Mouse (Mus musculus) testis, adult 2 months (tissue): ENCODE measurements around the gene Fermt3. TPM values are rescaled to one million over a fixed set of nuclear protein-coding genes. Genes with fewer than 3 reads are reported as not detected.
"Not testable (repeated sequence)": the region's sequence is repeated elsewhere in the genome, so short reads cannot be mapped to it uniquely, and the experiment has no call there.

Experiments used
- H3K27ac ChIP-seq: fragments of 200-500 bp; 2 replicates; pipeline ENCODE4 v1.5.1; 2012; ENCODE audit warnings: low read depth, low read length; ENCODE audit not compliant: control insufficient read depth, insufficient read depth
- H3K27me3 ChIP-seq: fragments of 200-500 bp; 2 replicates; pipeline ENCODE4 v1.6.1; 2012; ENCODE audit warnings: mild to moderate bottlenecking, low read length, moderate library complexity; ENCODE audit not compliant: control insufficient read depth, insufficient read depth
- H3K36me3 ChIP-seq: fragments of 200-500 bp; 2 replicates; pipeline ENCODE4 v1.6.1; 2012; ENCODE audit warnings: mild to moderate bottlenecking, low read length; ENCODE audit not compliant: control insufficient read depth, insufficient read depth
- H3K4me1 ChIP-seq: fragments of 200-500 bp; 2 replicates; pipeline ENCODE4 v1.6.1; 2012; ENCODE audit warnings: low read length; ENCODE audit not compliant: control insufficient read depth, insufficient read depth
- H3K4me3 ChIP-seq: fragments of 200-500 bp; 2 replicates; pipeline ENCODE4 v1.5.1; 2012; ENCODE audit warnings: low read depth, mild to moderate bottlenecking, low read length, moderate library complexity, mixed read lengths; ENCODE audit not compliant: control insufficient read depth
- CTCF ChIP-seq: fragments of 200-500 bp; IDR thresholded peaks from 2 replicates; pipeline ENCODE4 v1.5.1; 2012; ENCODE audit warnings: low read depth, mild to moderate bottlenecking, inconsistent platforms, low read length, moderate library complexity; ENCODE audit not compliant: control insufficient read depth, insufficient read depth, insufficient replicate concordance
- POLR2A ChIP-seq: fragments of 200-500 bp; IDR thresholded peaks from 2 replicates; pipeline ENCODE4 v1.6.1; 2012; ENCODE audit warnings: low read depth, mild to moderate bottlenecking, inconsistent platforms, low read length, moderate library complexity; ENCODE audit not compliant: control insufficient read depth
- polyA plus RNA-seq: library from polyadenylated mRNA; depleted of rRNA; stranded (reverse); fragments of >200 nt; gene quantifications from 2 replicates; pipeline ENCODE4 v1.2.3, GENCODE M21; 2012

Gene Fermt3
- polyA plus RNA-seq, 1 experiment = 1.3 TPM

GRCm38 (mm10) chr19:7062110-7062509 is 42.8 kb upstream of the Fermt3 start:
- TF ChIP-seq CTCF = no peak
- no peak for TF ChIP-seq POLR2A
- no peaks in the 10 kb centered on the region for H3K27me3 ChIP-seq
- H3K4me3 ChIP-seq = no peak overlapping the region
- H3K36me3 ChIP-seq = no peaks in the 10 kb centered on the region
- peaks cover 12% of the 10 kb centered on the region for H3K4me1 ChIP-seq
- H3K27ac ChIP-seq = no peak overlapping the region

- H3K4me3 ChIP-seq = peak overlapping the region; percentile 89
- no peaks in the 10 kb centered on the region for H3K27me3 ChIP-seq
- H3K36me3 ChIP-seq = no peaks in the 10 kb centered on the region
- TF ChIP-seq POLR2A = no peak
- no peak for TF ChIP-seq CTCF
- H3K27ac ChIP-seq = no peak overlapping the region
- H3K4me1 ChIP-seq = peaks cover 24% of the 10 kb centered on the region
Observed at GRCm38 (mm10) chr19:7058541-7058940, 39.3 kb upstream of the Fermt3 start.

- Histone ChIP-seq H3K4me3 (peak overlapping the region; percentile 89), H3K27me3 (no peaks in the 10 kb centered on the region), H3K36me3 (no peaks in the 10 kb centered on the region), H3K27ac (peak overlapping the region; percentile 34), H3K4me1 (peaks cover 24% of the 10 kb centered on the region)
- peak; percentile 10; the same call in 1 of the 2 replicates for TF ChIP-seq CTCF
- 0 out of 2 replicates have a peak, but pooled peaks have one; percentile 21 for TF ChIP-seq POLR2A
Observed at GRCm38 (mm10) chr19:7057722-7058207, 38.5 kb upstream of the Fermt3 start.

GRCm38 (mm10) chr19:7057126-7057721 is 38.0 kb upstream of the Fermt3 start:
- TF ChIP-seq POLR2A (no peak), CTCF (no peak)
- no peaks in the 10 kb centered on the region for H3K27me3 ChIP-seq

GRCm38 (mm10) chr19:7056248-7057087 is 37.2 kb upstream of the Fermt3 start, which contains the start of gene Macrod1:
Macrod1 (plus strand) TSS chr19:7056810.
- H3K4me1 ChIP-seq = peaks cover 24% of the 10 kb centered on the region
- H3K36me3 ChIP-seq = no peaks in the 10 kb centered on the region
- peak within 1 kb of the TSS; percentile 34 for H3K27ac ChIP-seq
- no peaks in the 10 kb centered on the region for H3K27me3 ChIP-seq
- TF ChIP-seq CTCF (no peak), POLR2A (peak; percentile 35; the same call in 1 of the 2 replicates)
- peak within 1 kb of the TSS; percentile 89 for H3K4me3 ChIP-seq

More at GRCm38 (mm10) chr19:7057126-7057721, 38.0 kb upstream of the Fermt3 start:
- H3K27ac ChIP-seq = peak overlapping the region; percentile 34
- no peaks in the 10 kb centered on the region for H3K36me3 ChIP-seq
- peaks cover 24% of the 10 kb centered on the region for H3K4me1 ChIP-seq
- H3K4me3 ChIP-seq = peak overlapping the region; percentile 89

- no peaks in the 10 kb centered on the region for H3K27me3 ChIP-seq
- H3K4me1 ChIP-seq = peaks cover 24% of the 10 kb centered on the region
- TF ChIP-seq CTCF (no peak), POLR2A (no peak)
- H3K27ac ChIP-seq = no peak overlapping the region
- no peaks in the 10 kb centered on the region for H3K36me3 ChIP-seq
- no peak overlapping the region for H3K4me3 ChIP-seq
Observed at GRCm38 (mm10) chr19:7055173-7055572, 35.9 kb upstream of the Fermt3 start.

GRCm38 (mm10) chr19:7054772-7055171 is 35.5 kb upstream of the Fermt3 start:
- TF ChIP-seq CTCF = no peak
- no peak for TF ChIP-seq POLR2A
- no peak overlapping the region for H3K27ac ChIP-seq
- peaks cover 24% of the 10 kb centered on the region for H3K4me1 ChIP-seq
- no peaks in the 10 kb centered on the region for H3K36me3 ChIP-seq
- no peak overlapping the region for H3K4me3 ChIP-seq
- H3K27me3 ChIP-seq = no peaks in the 10 kb centered on the region

GRCm38 (mm10) chr19:7053382-7053781 is 34.1 kb upstream of the Fermt3 start:
- H3K27me3 ChIP-seq, H3K27ac ChIP-seq, H3K4me3 ChIP-seq, H3K36me3 ChIP-seq: not testable (repeated sequence)
- H3K4me1 ChIP-seq = peaks cover 24% of the 10 kb centered on the region
